Mouse (Mus musculus): ENCODE measurements around the gene Postn.
A peak's percentile ranks its signal among the peaks of the same experiment; 100 is the strongest.

Postn gene

GRCm38 (mm10) chr3:54360897-54361296 lies at the start of gene Postn:
Gene Postn, plus strand, starts transcription at chr3:54361109.
- DNase-seq (ENCODE audit: low read depth, low spot score): no peak

GRCm38 (mm10) chr3:54314055-54314454 lies 46.9 kb upstream of the Postn start:
- no peak for DNase-seq (ENCODE audit: low read depth, low spot score)

DNA sequence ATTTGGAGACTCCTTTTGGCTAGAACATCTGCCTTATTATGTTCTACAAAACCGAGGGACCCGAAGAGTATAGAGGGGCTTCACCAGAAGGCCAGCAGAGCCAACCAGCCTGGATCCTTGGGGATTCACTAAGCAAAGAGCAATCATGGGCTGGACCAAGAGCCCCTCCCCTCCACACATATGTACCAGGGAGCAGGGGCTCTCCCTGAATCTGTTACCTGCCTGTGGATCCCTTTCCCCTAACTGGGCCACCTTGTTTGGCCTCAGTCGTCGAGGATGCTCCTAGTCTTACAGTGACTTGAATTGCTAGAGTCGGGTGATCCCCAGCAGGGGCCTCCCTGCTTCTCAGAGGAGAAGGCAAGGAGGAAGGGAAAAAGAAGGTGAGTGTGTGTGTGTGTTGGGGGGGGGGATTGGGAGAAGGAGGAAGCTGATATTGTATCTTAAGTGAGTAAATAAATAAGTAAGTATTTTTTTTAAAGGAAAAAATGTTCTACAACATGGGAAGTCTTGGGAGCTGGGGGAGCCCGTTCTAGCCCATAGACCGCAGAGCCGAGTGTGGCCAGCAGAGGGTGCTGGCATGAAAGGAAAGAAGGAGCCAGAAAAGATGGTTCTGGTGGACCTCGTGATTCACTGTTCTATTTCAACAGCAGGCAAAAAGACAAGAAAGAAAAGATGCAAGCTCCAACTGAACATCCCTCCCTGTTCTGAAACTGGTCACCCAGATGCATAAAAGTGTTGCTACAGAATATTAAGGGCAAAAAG lies 7.8 kb upstream of the Postn start:
- peak; percentile 64 for DNase-seq (ENCODE audit: low read depth, low spot score)

DNA sequence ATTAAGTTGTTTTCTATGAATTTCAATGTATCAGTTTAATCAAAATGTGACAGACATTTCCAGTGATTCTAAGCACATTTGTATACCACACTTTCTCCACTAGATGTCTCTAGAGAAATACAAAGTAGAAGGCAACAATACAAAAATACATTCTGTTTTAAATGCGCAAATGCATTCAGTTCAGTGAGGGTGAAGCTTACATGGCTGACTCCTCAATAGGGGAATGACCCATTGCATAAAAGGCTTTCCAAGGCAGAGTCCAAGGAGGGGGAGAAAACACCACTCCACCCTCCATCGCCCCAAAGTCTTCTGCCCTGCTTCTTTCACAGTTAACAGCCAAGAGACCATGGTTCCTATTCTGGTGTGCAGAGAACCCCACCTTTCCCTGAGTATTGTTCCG lies 3.3 kb upstream of the Postn start:
- no peak for DNase-seq (ENCODE audit: low read depth, low spot score)

GRCm38 (mm10) chr3:54358463-54359189 lies 2.3 kb upstream of the Postn start:
- peak; percentile 49 for DNase-seq (ENCODE audit: low read depth, low spot score)

- no peak for DNase-seq (ENCODE audit: low read depth, low spot score)
These were observed 747 bp downstream of the Postn start for GRCm38 (mm10) chr3:54361656-54362055.

- no peak for DNase-seq (ENCODE audit: low read depth, low spot score)
These were observed 10.1 kb downstream of the Postn start for GRCm38 (mm10) chr3:54371015-54371414.

- DNase-seq (ENCODE audit: low read depth, low spot score): peak; percentile 75
These were observed 11.7 kb downstream of the Postn start for GRCm38 (mm10) chr3:54372625-54373024.

GRCm38 (mm10) chr3:54376014-54376413 lies 15.1 kb downstream of the Postn start:
- DNase-seq (ENCODE audit: low read depth, low spot score): no peak

GRCm38 (mm10) chr3:54377647-54378046 lies 16.7 kb downstream of the Postn start:
- DNase-seq (ENCODE audit: low read depth, low spot score): no peak

DNA sequence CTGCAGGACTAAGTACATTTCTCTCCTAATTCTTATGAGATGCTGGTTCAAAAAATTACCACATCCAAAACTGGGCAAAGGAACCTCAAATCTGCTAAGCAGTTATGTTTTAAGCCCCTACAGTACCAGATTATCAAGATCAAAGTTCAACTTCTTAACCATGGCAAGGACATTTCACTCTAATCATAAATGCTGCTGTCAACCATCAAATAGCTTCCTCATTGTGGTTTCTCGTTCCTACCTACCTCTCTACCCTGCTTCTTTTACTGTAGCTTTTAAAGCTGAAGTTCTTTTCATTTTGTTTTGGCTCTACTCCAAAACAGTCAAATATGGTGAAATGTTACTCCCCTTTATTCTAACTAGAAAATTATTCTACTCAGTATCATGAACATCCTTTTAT lies 17.2 kb downstream of the Postn start:
- DNase-seq (ENCODE audit: low read depth, low spot score): no peak

DNA sequence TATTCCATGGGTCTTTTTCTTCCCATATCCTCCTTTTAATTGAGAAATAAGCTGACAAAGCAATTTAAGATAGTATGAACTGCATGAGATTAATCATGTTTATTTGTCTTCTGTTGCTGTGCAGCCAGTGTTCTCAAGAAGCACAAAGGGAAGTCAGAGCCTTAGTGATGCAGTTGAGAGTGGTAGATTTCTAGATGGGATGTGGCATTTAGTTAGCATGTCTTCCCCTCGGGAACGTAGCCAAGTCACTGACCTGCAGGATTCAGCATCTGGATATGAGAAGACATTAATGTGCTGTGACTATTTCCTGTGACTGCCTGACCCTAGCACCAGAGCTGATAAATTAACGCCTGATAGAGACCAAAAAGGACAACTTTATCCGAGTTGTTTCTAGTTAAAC lies 19.1 kb downstream of the Postn start:
- no peak for DNase-seq (ENCODE audit: low read depth, low spot score)

DNA sequence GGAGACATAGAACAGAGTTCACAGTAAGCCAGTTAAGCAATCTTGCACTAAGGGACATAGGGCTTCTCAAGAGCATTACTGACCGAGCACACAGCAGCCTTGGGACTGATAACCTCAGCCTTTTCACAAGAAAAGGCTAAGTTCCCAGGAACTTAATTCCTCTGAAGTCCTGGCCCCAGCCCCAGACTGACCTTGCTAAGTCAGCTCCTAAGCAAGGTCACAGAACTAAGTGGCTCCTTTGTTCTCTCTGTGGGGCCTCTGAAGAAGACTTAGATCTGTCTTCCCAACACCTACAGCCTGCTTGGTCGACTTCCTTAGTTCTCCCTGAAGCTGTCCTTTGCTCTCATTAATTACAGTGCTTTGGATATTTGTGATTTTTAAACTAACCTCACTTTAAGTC lies 38.4 kb downstream of the Postn start:
- DNase-seq (ENCODE audit: low read depth, low spot score): no peak

GRCm38 (mm10) chr3:54399911-54400310 lies 39.0 kb downstream of the Postn start:
- DNase-seq (ENCODE audit: low read depth, low spot score): no peak

- DNase-seq (ENCODE audit: low read depth, low spot score): no peak
These were observed 39.7 kb downstream of the Postn start for GRCm38 (mm10) chr3:54400617-54401016.

- no peak for DNase-seq (ENCODE audit: low read depth, low spot score)
These were observed 40.8 kb downstream of the Postn start for GRCm38 (mm10) chr3:54401706-54402105.

DNA sequence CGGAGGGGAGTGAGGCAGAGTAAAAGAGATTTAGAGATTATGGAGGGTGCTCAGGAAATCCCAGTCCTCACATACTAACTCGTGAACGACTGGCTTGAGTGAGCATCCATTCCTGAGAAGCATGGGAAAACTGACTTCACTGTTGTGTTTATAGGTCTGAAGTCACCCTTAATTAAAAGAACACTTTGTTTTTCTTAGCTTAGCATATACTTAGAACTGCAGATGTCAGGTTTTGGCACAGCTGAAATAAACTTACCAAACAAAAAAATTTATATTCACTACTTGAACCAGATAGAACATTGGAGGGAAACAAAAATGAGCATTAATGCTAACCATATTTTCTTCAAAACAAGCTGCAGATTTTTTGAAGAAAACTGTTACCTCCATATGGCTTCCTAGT lies 42.9 kb downstream of the Postn start:
- no peak for DNase-seq (ENCODE audit: low read depth, low spot score)

DNA sequence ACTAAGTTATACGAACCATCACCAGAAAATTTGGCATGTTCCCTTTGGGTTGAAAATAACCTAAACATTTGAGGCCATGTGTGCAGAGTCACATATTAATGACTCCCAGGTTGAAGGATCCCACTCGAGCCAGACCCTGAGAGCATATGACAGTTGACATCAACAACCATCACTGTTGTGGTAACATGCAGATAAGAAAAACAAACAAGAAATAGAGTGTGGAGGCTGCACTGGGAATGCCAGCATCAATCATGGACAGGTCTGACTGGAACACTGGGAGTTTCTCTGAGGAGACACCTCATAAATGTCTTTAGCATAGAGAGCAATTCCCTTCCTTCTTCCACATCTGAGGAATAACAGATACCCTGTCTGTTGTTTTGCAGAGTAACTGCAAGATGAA lies 45.7 kb downstream of the Postn start:
- DNase-seq (ENCODE audit: low read depth, low spot score): no peak

DNA sequence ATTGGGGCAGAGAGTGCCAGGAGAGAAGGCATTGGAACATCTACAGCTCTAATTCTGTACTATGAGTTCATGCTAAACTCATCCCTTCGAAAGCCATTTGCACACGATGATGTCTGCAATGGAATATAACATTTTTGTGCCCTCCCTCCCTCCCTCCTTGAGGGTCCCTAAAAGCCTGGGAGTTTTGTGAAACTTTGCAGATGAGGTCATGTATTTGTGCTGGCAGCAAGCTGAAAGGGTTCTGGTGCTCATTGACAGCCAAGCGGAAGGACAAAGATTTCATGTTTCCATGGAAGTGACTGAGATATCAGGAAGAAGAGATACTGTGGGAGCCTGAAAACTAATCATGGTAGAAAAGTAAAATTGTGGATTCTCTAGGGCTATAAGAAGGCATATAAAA lies 50.1 kb downstream of the Postn start:
- DNase-seq (ENCODE audit: low read depth, low spot score): no peak

GRCm38 (mm10) chr3:54412885-54413583 lies 52.1 kb downstream of the Postn start:
- peak; percentile 68 for DNase-seq (ENCODE audit: low read depth, low spot score)

- no peak for DNase-seq (ENCODE audit: low read depth, low spot score)
These were observed 52.6 kb downstream of the Postn start for GRCm38 (mm10) chr3:54413584-54413897.

DNA sequence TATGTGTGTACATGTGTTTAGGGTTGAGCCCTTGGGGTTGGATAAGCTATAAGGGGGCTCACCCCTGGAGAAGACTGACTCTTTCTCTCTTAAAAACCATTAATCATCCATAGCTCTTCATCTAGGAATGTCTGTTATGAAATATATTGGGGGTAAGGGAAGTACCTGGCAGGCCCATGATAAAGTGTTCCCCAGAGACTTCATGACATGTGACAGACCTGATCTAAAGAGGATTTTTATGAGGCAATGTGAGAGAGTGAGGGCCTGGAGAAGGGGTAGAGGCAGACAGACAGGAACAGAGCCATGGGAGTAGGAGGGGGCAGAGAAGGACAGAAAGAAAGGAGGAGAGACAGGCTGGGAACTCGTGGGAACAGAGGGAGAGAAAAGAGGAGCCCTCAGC lies 53.5 kb downstream of the Postn start:
- DNase-seq (ENCODE audit: low read depth, low spot score): no peak
